Mouse (Mus musculus) gastrocnemius, adult 2 months (tissue): ENCODE results near the gene Plekhm2. TPM values are rescaled to one million over a fixed set of nuclear protein-coding genes. Genes with fewer than 3 reads are reported as not detected.

Experiments
- DNase-seq: peaks from one replicate; pipeline ENCODE4 v3.0.0; 2022
- H3K27ac ChIP-seq: fragments of 200-600 bp; 2 replicates; pipeline ENCODE4 v1.8.1; 2022; ENCODE audit warnings: mild to moderate bottlenecking
- H3K4me3 ChIP-seq: fragments of 200-600 bp; 2 replicates; pipeline ENCODE4 v1.8.1; 2022; ENCODE audit warnings: mild to moderate bottlenecking, moderate library complexity
- CTCF ChIP-seq: fragments of 200-600 bp; IDR thresholded peaks from 2 replicates; pipeline ENCODE4 v1.8.1; 2022; ENCODE audit warnings: antibody characterized with exemption, mild to moderate bottlenecking, moderate library complexity
- intact Hi-C: fragments of 180-260 bp; cut with DNase I; formaldehyde crosslinking; loops from one replicate; pipeline ENCODE4 v1.15.1; 2025
- total RNA-seq, 2 experiments: library from RNA; stranded (reverse); gene quantifications; 2 replicates each; pipeline ENCODE4 v1.2.3; 2021

Gene Plekhm2
- total RNA-seq, 2 experiments from 2014 or later = 32.9 to 34.7 TPM

DNA sequence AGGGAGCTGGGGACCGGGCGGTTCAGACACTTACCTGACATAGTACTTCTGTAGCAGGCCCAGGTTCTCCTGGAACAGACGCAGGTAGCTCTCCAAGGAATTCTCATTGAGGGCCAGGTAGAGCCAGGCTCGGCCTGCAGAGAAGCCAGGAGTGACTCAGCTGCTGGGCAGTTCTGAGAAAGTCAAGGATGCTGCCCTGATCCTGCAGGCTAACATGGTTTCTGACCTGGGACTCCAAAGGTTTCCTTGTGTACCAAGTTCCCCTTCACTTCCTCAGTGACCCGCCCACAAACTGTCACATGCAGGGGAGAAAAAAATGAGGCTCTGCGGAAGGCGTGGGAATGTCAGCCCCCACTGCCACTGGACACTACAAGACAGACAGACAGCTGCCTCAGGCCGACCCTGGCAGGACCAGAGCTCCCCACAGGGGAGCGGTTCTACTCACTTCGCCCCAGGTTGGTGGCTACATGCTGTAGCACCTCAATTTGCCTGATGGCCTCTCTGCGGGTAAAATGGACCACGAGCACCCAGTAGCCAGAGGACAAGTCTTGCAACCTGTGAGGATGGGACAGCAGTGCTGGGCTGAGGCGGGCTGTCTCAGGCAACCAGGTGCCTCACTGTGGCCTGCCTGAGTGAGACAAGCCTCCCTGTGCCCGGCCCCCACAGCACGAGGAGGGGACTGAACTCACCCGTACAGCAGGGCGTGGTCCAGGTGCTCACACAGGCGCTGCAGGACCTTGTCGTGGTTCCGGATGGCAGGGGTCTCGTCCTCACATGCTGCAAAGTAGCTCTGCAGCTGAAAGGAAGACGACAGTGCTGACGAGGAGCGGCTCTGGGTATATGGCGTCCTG is 22.5 kb downstream of the Plekhm2 start:
- DNase-seq = no peak
- intact Hi-C loops = no loop called here
- no peak for TF ChIP-seq CTCF
- Histone ChIP-seq H3K27ac (peak overlapping the region; percentile 96), H3K4me3 (peak overlapping the region; percentile 5; the same call in 1 of the 2 replicates)

DNA sequence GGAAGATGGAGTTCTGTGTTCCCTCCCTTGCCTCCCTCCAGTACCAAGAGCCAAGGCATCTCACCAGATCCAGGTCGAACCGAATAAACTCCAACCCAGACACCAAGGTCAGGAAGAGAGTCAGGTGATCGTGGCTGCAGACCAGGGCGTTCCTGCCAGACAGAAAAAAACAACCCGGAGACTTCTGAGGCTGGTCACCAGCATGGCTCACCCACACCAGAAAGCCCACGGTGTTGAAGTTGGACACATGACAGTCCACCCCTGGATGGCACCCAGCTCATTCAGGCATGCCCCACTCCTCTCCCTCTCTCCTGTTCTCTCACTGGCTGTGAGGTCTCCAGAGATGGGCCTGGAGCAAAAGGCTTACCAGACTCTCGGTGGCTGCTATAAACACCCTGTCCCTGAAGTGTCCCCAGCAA is 23.3 kb downstream of the Plekhm2 start:
- intact Hi-C loops = no loop called here
- peak; percentile 71 for DNase-seq
- no peak for TF ChIP-seq CTCF
- peak overlapping the region; percentile 6; the same call in 1 of the 2 replicates for H3K4me3 ChIP-seq
- H3K27ac ChIP-seq = peak overlapping the region; percentile 96

DNA sequence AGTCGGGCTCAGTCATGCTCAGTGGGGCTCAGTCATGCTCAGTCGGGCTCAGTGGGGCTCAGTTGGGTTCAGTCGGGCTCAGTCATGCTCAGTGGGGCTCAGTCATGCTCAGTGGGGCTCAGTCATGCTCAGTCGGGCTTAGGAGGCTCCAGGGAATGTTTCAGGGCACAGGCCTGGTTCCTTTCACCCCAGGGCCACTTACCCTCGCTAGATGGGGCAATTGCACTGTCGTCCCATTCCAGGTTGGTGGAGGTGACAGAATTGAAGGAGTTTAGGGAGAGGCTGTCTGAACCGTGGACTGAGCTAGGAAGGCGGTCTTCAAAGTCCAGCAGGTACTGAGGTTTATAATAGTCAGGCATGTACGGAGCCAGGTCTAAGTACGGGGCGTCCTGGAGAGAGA is 25.2 kb downstream of the Plekhm2 start:
- DNase-seq = no peak
- TF ChIP-seq CTCF = no peak
- H3K27ac ChIP-seq = no peak overlapping the region
- no peak overlapping the region for H3K4me3 ChIP-seq
- intact Hi-C loops = no loop called here

DNA sequence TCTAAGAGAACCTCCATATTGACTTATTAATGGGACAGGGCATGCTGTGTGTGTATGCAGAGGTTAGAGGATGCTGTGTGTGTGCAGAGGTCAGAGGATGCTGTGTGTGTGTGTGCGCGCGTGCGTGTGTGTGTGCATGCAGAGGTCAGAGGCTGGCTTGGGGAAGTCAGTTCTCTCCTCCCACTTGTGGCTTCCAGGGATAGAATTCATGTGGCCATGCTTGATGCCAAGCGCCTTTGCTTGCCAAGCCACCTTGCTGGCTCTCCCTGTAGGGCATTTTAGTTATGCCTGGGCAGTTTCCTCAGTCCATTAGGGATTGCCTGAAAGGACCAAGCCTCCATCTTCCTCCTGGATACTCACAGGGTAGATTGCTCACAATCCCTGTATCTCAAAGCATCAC is 28.0 kb downstream of the Plekhm2 start:
- intact Hi-C loops = loop anchor here (2.0 kb wide), 1 partner anchor 14 kb away; the partner anchor contains the start of gene Slc25a34
- peak; percentile 78 for DNase-seq
- no peak for TF ChIP-seq CTCF
- no peak overlapping the region for H3K4me3 ChIP-seq
- 0 out of 2 replicates have a peak overlapping the region, but pooled peaks have one; percentile 41 for H3K27ac ChIP-seq

DNA sequence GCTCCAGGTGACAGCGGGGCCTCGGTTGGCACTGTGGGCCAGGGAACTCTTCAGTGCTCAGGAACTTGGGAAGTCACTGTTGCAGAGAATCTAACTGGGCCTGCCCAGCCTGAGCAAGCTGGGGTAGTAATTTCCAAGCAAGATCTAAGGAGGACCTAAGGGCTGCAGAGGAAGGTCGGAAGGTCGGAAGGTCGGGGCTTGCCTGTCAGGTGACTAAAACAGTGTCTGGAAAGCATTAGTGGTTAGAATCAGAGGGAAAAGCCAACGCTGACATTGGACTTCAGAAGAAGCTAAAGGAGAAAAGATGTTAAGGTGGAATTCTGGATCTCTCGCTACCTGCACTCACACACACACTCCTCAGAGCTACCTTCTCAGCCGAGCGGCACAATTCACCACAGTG is 28.7 kb downstream of the Plekhm2 start:
- intact Hi-C loops = loop anchor here (2.0 kb wide), 1 partner anchor 13 kb away; the partner anchor contains the start of gene Slc25a34
- no peak for TF ChIP-seq CTCF
- no peak for DNase-seq
- H3K4me3 ChIP-seq = no peak overlapping the region
- no peak overlapping the region for H3K27ac ChIP-seq

DNA sequence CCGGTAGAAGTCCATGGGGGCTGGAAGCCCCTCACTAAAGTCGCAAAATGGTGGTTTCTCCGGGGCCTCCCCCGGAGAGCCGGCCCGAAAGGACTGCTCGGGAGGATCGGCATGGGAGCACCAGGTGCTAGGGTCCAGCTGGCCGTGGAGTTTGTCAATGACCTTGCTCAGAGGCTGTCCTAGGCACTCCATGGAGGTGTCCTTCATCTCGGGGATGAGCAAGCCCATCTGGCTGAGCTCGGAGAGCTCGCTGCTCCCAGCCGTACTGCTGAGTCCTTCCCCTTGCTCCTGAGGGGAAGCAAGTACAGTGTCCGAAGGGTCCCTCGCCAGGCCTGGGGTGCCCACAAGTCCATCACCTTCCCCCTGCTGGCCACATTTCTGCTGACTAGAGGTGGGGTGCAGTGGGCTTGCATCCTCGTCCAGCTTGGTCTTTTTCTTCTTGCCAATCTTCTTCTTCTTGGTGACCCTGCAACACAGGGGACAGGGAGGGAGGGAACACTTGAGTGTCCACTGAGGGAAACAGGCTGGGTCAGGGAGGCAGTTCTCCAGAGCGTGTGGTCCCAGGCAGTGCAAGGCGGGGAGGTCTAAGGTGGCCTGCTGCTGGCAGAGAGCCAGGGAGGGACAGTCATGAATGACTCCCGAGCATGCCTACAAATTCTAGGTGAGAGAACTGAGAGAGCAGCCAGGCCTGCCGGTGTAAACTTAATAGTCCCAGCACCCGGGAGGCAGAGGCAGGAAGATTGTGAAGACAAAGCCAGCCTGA is 32.4 kb downstream of the Plekhm2 start:
- no peak overlapping the region for H3K4me3 ChIP-seq
- intact Hi-C loops = no loop called here
- H3K27ac ChIP-seq = no peak overlapping the region
- DNase-seq = no peak
- TF ChIP-seq CTCF = no peak

DNA sequence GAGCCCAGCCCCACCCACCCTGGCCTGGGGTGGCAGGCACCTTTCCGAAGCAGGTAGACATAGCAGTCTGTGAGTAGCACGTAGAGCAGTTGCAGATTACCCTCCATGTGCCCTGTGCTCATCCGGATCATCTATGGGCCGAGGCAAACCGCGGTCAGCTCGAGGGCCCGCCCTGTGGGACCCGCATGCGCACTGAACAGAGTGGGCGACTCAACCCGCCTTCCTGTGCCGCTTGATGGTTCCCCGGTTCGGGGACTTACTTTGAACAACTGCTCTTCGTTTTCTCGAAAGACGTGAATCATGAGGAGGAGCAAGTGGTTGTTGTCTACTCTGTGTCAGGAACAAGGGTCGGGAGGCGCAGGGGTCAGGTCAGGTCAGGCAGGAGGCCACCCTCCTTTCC is 33.4 kb downstream of the Plekhm2 start:
- DNase-seq = no peak
- Histone ChIP-seq H3K4me3 (no peak overlapping the region), H3K27ac (no peak overlapping the region)
- intact Hi-C loops = no loop called here
- no peak for TF ChIP-seq CTCF

DNA sequence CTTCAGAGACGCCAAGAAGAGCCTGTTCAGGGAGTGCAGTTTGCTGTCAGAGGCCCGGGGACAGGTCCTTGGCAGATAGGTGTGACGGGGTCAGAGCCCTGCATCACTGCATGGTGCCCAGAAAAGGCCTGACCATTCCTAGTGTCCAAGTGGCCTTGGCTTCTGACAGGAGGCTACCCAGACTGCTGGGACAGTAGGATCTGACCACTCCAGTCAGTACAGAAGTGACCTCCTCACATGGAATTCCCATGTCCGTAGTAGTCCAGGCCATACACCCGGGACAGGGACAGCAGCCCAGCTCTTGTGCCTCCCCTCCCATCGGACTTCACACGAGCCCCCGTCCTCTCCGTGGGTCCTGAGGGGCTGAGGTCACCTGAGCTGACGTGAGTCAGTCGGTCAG is 34.7 kb downstream of the Plekhm2 start:
- no peak for DNase-seq
- intact Hi-C loops = no loop called here
- H3K27ac ChIP-seq = no peak overlapping the region
- H3K4me3 ChIP-seq = no peak overlapping the region
- TF ChIP-seq CTCF = no peak

DNA sequence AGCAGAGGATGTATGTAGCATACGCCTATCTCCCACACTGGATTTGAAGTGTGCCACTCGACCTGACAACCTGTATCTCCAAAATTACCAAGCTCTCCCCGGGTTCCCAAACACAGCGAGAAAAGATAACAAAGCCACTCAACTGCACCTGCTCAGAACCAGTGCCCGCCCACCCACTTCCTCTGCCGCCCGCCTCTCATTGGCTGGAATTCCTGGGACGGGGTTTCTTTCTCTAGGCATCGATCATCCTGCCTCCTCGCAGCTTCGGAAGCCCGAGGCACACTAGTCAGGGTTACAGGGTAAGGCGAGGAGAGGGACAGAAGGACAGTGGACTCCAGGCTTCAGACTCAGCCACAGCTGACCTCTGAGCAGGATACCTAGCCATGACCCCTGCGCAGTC is 36.0 kb downstream of the Plekhm2 start:
- no peak for DNase-seq
- H3K4me3 ChIP-seq = no peak overlapping the region
- no peak for TF ChIP-seq CTCF
- intact Hi-C loops = no loop called here
- no peak overlapping the region for H3K27ac ChIP-seq

DNA sequence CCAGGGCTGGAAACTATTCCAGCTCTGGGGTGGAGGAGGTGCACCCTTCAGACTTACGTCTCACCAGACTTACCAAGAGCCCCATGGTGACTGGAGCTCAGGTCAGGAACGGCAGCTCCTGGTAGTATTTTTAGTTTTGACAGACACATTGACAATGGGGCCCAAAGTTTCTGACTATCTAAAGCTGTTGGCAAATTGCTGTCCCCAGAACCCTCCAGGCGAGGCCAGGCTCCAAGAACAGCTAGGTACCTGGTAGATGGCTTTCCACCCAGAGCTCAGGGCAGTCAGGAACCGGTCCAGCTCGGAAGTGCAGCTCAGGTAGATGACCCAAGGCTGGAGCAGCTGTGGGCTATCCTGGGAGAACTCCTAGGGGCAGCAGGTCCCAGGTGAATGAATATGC is 37.2 kb downstream of the Plekhm2 start:
- Histone ChIP-seq H3K27ac (no peak overlapping the region), H3K4me3 (no peak overlapping the region)
- DNase-seq = no peak
- intact Hi-C loops = no loop called here
- TF ChIP-seq CTCF = no peak

DNA sequence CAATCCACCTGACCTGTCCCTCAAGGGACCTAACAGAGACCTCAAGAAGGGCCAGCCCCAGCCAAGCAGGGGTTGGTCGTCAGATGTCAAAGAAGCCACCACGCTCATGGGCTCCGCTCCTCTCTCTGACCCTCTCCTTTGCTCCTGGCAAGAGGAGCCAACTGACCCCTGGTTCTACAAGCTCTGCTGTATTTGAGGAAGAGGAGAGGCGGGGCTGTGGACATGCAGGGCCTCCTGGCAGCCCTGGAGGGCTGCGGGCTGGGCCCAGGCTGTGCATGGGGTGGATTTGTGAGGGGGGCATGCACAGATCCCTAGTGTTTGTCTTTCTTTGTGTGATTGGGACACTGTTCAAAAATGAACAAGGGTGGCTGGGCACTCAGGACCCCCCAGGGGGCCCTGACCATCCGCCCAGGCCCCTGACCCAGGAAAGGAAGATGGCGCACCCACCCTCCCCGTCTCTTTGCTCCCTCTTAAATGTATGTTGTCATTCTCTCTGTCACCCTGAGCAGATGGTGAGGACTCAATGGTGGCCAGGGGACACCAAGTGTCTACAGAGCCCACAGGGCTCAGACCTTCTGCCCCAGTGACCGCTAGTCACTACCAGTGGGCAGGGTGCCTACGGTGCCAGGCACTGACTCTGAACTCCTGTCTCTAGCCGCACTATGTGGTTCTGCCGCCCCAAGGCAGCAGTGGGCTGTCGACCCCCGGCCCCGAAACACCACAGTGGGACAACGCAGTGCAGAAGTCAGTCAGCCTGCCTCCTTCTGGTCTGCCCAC is 38.7 kb downstream of the Plekhm2 start:
- no peak overlapping the region for H3K27ac ChIP-seq
- no peak overlapping the region for H3K4me3 ChIP-seq
- no peak for DNase-seq
- TF ChIP-seq CTCF = no peak
- intact Hi-C loops = no loop called here

DNA sequence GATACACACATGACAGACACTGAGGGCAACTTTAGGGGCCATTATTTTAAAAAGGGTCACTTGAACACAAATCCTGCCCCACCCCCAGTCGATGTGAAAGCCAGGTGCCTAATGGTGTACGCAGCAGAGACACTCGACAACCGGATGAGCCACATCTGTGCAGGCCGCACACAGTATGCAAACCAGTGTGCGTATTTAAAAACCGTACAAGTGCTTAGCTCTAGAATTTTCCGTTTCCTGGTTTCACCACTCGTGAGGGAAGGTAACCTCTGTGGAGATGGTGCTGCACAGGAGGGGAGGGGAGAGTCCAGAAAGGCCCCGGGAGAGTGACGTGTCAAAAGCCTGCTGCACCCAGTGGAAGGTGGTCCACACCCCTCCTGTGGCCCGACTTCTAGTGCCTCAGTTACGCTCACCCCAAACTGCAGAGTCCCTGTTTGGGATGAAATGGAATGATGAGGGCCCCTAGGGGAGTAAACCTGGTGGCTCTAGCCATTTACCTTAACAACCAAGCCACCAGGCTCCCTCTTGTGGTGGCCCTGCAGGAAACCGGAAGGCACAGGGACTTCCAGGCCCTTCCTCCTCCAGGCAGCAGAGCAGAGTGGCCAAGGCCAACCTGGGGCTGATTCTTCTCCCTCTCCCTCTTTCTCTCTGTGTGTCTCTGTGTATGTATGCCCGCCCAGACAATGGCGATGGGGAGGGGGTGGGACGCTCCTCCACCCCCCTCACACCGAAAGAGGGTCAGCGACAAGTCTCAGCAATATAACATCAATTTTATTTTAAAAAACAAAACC is 39.5 kb downstream of the Plekhm2 start:
- peak; percentile 60 for TF ChIP-seq CTCF
- no peak overlapping the region for H3K4me3 ChIP-seq
- H3K27ac ChIP-seq = peak overlapping the region; percentile 90
- DNase-seq = no peak
- intact Hi-C loops = no loop called here
